Mouse (Mus musculus): ENCODE measurements around the gene Gm20481. TPM values are rescaled to one million over a fixed set of nuclear protein-coding genes. Genes with fewer than 3 reads are reported as not detected.
"Not testable (repeated sequence)": the region's sequence is repeated elsewhere in the genome, so short reads cannot be mapped to it uniquely, and the experiment has no call there.

Gm20481 gene
- not detected for total RNA-seq (2021)
- long read RNA-seq, experiment 1, partial matches to known transcripts, result 0 of 2 reads
- long read RNA-seq, experiment 1, other reads (novel, unspliced or antisense), result 2 of 2 reads
- long read RNA-seq, experiment 2, partial matches to known transcripts, result 0 of 5 reads
- long read RNA-seq, experiment 2, other reads (novel, unspliced or antisense), result 5 of 5 reads

GRCm38 (mm10) chr17:34969822-34970221, at the start of gene Gm20481:
Gene Gm20481 (plus strand): TSS chr17:34969912.
- not testable (repeated sequence) for DNase-seq (ENCODE audit: low spot score in 2 of 2)

GRCm38 (mm10) chr17:34922939-34923338, 46.8 kb upstream of the Gm20481 start:
- no peak for DNase-seq (ENCODE audit: low spot score in 2 of 2)

GRCm38 (mm10) chr17:34924258-34924657, 45.5 kb upstream of the Gm20481 start:
- no peak for DNase-seq (ENCODE audit: low spot score in 2 of 2)

GRCm38 (mm10) chr17:34927306-34928019, 42.2 kb upstream of the Gm20481 start:
- DNase-seq (ENCODE audit: low spot score in 2 of 2), result no peak

- no peak for DNase-seq (ENCODE audit: low spot score in 2 of 2)
These were observed 40.9 kb upstream of the Gm20481 start for GRCm38 (mm10) chr17:34928841-34929240.

GRCm38 (mm10) chr17:34931061-34931734, 38.5 kb upstream of the Gm20481 start, which contains the start of gene Neu1:
Gene Neu1 (plus strand): TSS chr17:34931253.
- DNase-seq (ENCODE audit: low spot score in 2 of 2), result peak; percentile 89 to 96

- DNase-seq (ENCODE audit: low spot score in 2 of 2), result no peak
These were observed 38.0 kb upstream of the Gm20481 start for GRCm38 (mm10) chr17:34931735-34932098.

GRCm38 (mm10) chr17:34932287-34932686, 37.4 kb upstream of the Gm20481 start:
- no peak for DNase-seq (ENCODE audit: low spot score in 2 of 2)

GRCm38 (mm10) chr17:34934031-34934430, 35.7 kb upstream of the Gm20481 start:
- no peak for DNase-seq (ENCODE audit: low spot score in 2 of 2)

- DNase-seq (ENCODE audit: low spot score in 2 of 2), result no peak
These were observed 34.9 kb upstream of the Gm20481 start for GRCm38 (mm10) chr17:34934830-34935229.

GRCm38 (mm10) chr17:34937960-34938505, 31.7 kb upstream of the Gm20481 start:
- DNase-seq (ENCODE audit: low spot score in 2 of 2), result no peak

GRCm38 (mm10) chr17:34941344-34942041, 28.2 kb upstream of the Gm20481 start:
- DNase-seq (ENCODE audit: low spot score in 2 of 2), result no peak

- DNase-seq (ENCODE audit: low spot score in 2 of 2), result no peak
These were observed 26.4 kb upstream of the Gm20481 start for GRCm38 (mm10) chr17:34943128-34943815.

- no peak for DNase-seq (ENCODE audit: low spot score in 2 of 2)
These were observed 25.4 kb upstream of the Gm20481 start for GRCm38 (mm10) chr17:34944362-34944761.

- DNase-seq (ENCODE audit: low spot score in 2 of 2), result no peak
These were observed 23.1 kb upstream of the Gm20481 start for GRCm38 (mm10) chr17:34946486-34947140.

- DNase-seq (ENCODE audit: low spot score in 2 of 2), result no peak
These were observed 22.1 kb upstream of the Gm20481 start for GRCm38 (mm10) chr17:34947606-34948005.

GRCm38 (mm10) chr17:34948721-34949552, 20.8 kb upstream of the Gm20481 start:
- DNase-seq (ENCODE audit: low spot score in 2 of 2), result not testable (repeated sequence)

- no peak for DNase-seq (ENCODE audit: low spot score in 2 of 2)
These were observed 20.2 kb upstream of the Gm20481 start for GRCm38 (mm10) chr17:34949553-34949969.
